In the genomic region with DNA sequence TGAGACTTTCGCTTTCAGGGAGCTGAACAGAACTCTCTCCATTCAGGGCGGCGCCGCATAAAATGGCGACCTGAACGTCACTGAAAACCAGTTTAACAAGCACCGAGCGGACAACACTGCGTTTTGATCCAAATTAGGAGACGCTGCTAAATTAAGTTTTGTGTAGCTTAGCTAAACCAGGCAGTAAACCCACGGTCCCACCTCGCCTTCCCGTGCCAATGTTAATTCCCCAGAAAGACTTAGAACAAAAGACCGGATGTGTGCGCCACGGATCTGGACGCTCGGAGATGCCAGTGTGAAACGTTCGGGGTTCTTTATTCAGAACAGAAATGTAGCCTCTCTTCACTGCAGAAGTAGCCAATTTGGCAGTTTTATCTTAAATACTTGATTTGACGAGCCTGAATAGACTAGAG, we compare ENCODE assay signal across 8 mouse cellular contexts. TPM values are rescaled to one million over a fixed set of nuclear protein-coding genes. Genes with fewer than 3 reads are reported as not detected.
A peak's percentile ranks its signal among the peaks of the same experiment; 100 is the strongest.
DNase-seq lines count a peak whose midpoint lies in the region; ATAC-seq and TF ChIP-seq lines count a peak whose summit lies in the region.

No protein-coding gene starts in this region.

- no peak for ATAC-seq in embryonic facial prominence, embryonic 15.5 days (ENCODE audit: insufficient number of reproducible peaks, low FRiP score, low TSS enrichment, low read depth)
- ATAC-seq in heart, embryonic 11.5 days (replicated peaks; ENCODE audit: insufficient number of reproducible peaks, low FRiP score, low TSS enrichment), result no peak
- no peak for ATAC-seq in kidney, embryonic 16.5 days (ENCODE audit: low FRiP score, low TSS enrichment)
- ATAC-seq in liver, embryonic 14.5 days (ENCODE audit: insufficient read depth), result peak; percentile 4; the same call in 1 of the 2 replicates
- ATAC-seq in stomach, embryonic 16.5 days (ENCODE audit: insufficient read depth, low FRiP score), result no peak

- no peaks in the 10 kb centered on the region for H3K36me3 ChIP-seq in embryonic facial prominence, embryonic 15.5 days
- no peaks in the 10 kb centered on the region for H3K36me3 ChIP-seq in heart, embryonic 11.5 days (ENCODE audit: control insufficient read depth, insufficient read depth, low read length)
- no peaks in the 10 kb centered on the region for H3K36me3 ChIP-seq in kidney, embryonic 16.5 days (ENCODE audit: insufficient read depth, low read length)
- no peaks in the 10 kb centered on the region for H3K36me3 ChIP-seq in liver, embryonic 14.5 days (replicated peaks; ENCODE audit: control insufficient read depth, insufficient read depth, low read depth)
- no peaks in the 10 kb centered on the region for H3K36me3 ChIP-seq in stomach, embryonic 16.5 days (ENCODE audit: control insufficient read depth, insufficient read depth, low read length)

- no peak for TF ChIP-seq EP300 in liver, embryonic 14.5 days (IDR thresholded peaks at IDR 0.05; ENCODE audit: low read depth)

- DNase-seq in cerebellum, postnatal 14 days, result peak; percentile 48 to 61
- no peak for DNase-seq in cerebellum, adult 11-12 months
- peak in 1 of 3 experiments; percentile 85 for DNase-seq in liver, embryonic 14.5 days (ENCODE audit: low read depth in 3 of 3, low spot score in 3 of 3)
- DNase-seq in neural tube, embryonic 10.5 days (ENCODE audit: extremely low spot score, low spot score), result peak; percentile 80

- peak overlapping the region; percentile 72 for H3K4me2 ChIP-seq in embryonic facial prominence, embryonic 15.5 days (replicated peaks)
- peak overlapping the region; percentile 69 for H3K4me2 ChIP-seq in heart, embryonic 11.5 days
- peak overlapping the region; percentile 83 for H3K4me2 ChIP-seq in kidney, embryonic 16.5 days (replicated peaks; ENCODE audit: low read depth, low read length)
- peak overlapping the region; percentile 94 for H3K4me2 ChIP-seq in liver, embryonic 14.5 days (ENCODE audit: low read depth)
- H3K4me2 ChIP-seq in stomach, embryonic 16.5 days (ENCODE audit: low read depth, low read length), result peak overlapping the region; percentile 85

- TF ChIP-seq CTCF in liver, embryonic 14.5 days (IDR thresholded peaks at IDR 0.05; ENCODE audit: low read depth), result no peak

- peak overlapping the region; percentile 52 for H3K9ac ChIP-seq in embryonic facial prominence, embryonic 15.5 days
- H3K9ac ChIP-seq in heart, embryonic 11.5 days (ENCODE audit: low read depth, low read length), result peak overlapping the region; percentile 80
- peak overlapping the region; percentile 88 for H3K9ac ChIP-seq in kidney, embryonic 16.5 days (replicated peaks; ENCODE audit: low read length)
- peak overlapping the region; percentile 87 for H3K9ac ChIP-seq in liver, embryonic 14.5 days (replicated peaks)
- H3K9ac ChIP-seq in stomach, embryonic 16.5 days (ENCODE audit: low read length), result peak overlapping the region; percentile 71

- peak overlapping the region; percentile 97 for H3K27ac ChIP-seq in embryonic facial prominence, embryonic 15.5 days (replicated peaks)
- peak overlapping the region; percentile 96 for H3K27ac ChIP-seq in heart, embryonic 11.5 days (ENCODE audit: low read depth, low read length)
- H3K27ac ChIP-seq in kidney, embryonic 16.5 days (ENCODE audit: low read length), result peak overlapping the region; percentile 95
- peak overlapping the region; percentile 88 for H3K27ac ChIP-seq in liver, embryonic 14.5 days
- peak overlapping the region; percentile 97 for H3K27ac ChIP-seq in stomach, embryonic 16.5 days (ENCODE audit: low read length)

- H3K27me3 ChIP-seq in embryonic facial prominence, embryonic 15.5 days, result no peaks in the 10 kb centered on the region
- no peaks in the 10 kb centered on the region for H3K27me3 ChIP-seq in heart, embryonic 11.5 days (ENCODE audit: control insufficient read depth, insufficient read depth, low read length)
- no peaks in the 10 kb centered on the region for H3K27me3 ChIP-seq in kidney, embryonic 16.5 days (ENCODE audit: insufficient read depth, low read length)
- H3K27me3 ChIP-seq in liver, embryonic 14.5 days (ENCODE audit: control insufficient read depth, insufficient read depth, low read length), result no peaks in the 10 kb centered on the region
- H3K27me3 ChIP-seq in stomach, embryonic 16.5 days (ENCODE audit: control insufficient read depth, insufficient read depth, low read length), result no peaks in the 10 kb centered on the region

- H3K9me3 ChIP-seq in embryonic facial prominence, embryonic 15.5 days (replicated peaks), result no peaks in the 10 kb centered on the region
- H3K9me3 ChIP-seq in heart, embryonic 11.5 days (replicated peaks; ENCODE audit: control insufficient read depth, low read length), result no peaks in the 10 kb centered on the region
- no peaks in the 10 kb centered on the region for H3K9me3 ChIP-seq in kidney, embryonic 16.5 days (ENCODE audit: low read length)
- H3K9me3 ChIP-seq in liver, embryonic 14.5 days (ENCODE audit: control insufficient read depth, low read length), result no peaks in the 10 kb centered on the region
- H3K9me3 ChIP-seq in stomach, embryonic 16.5 days (replicated peaks; ENCODE audit: control insufficient read depth, low read length), result no peaks in the 10 kb centered on the region

- WGBS in embryonic facial prominence, embryonic 15.5 days, result under 1% methylated on average over 21 of the region's 21 CpGs
- WGBS in heart, embryonic 11.5 days (ENCODE audit: insufficient replicate concordance), result under 1% methylated on average over 21 of the region's 21 CpGs
- WGBS in kidney, embryonic 16.5 days, result under 1% methylated on average over 21 of the region's 21 CpGs
- WGBS in liver, embryonic 14.5 days (ENCODE audit: insufficient replicate concordance), result under 1% methylated on average over 21 of the region's 21 CpGs
- under 1% methylated on average over 21 of the region's 21 CpGs for WGBS in stomach, embryonic 16.5 days

- peak overlapping the region; percentile 50 for H3K4me3 ChIP-seq in embryonic facial prominence, embryonic 15.5 days (replicated peaks)
- H3K4me3 ChIP-seq in heart, embryonic 11.5 days (ENCODE audit: low read depth, low read length), result peak overlapping the region; percentile 38
- peak overlapping the region; percentile 46 for H3K4me3 ChIP-seq in kidney, embryonic 16.5 days (ENCODE audit: low read length)
- peak overlapping the region; percentile 55 to 78 for H3K4me3 ChIP-seq in liver, embryonic 14.5 days (ENCODE audit: insufficient read depth in 1 of 2, low read depth in 2 of 2, low read length in 2 of 2)
- peak overlapping the region; percentile 49 for H3K4me3 ChIP-seq in stomach, embryonic 16.5 days (replicated peaks; ENCODE audit: low read length)

- peaks cover 29% of the 10 kb centered on the region for H3K4me1 ChIP-seq in embryonic facial prominence, embryonic 15.5 days
- peaks cover 18% of the 10 kb centered on the region; the same call in 1 of the 2 replicates for H3K4me1 ChIP-seq in heart, embryonic 11.5 days (ENCODE audit: control insufficient read depth, insufficient read depth, low read length)
- H3K4me1 ChIP-seq in kidney, embryonic 16.5 days (ENCODE audit: insufficient read depth, low read length), result peaks cover 35% of the 10 kb centered on the region
- H3K4me1 ChIP-seq in liver, embryonic 14.5 days (replicated peaks; ENCODE audit: control insufficient read depth in 2 of 2, insufficient read depth in 2 of 2, low read length in 1 of 2), result peaks cover 29 to 33% of the 10 kb centered on the region in 2 experiments
- peaks cover 32% of the 10 kb centered on the region for H3K4me1 ChIP-seq in stomach, embryonic 16.5 days (ENCODE audit: control insufficient read depth, insufficient read depth, low read length)

RNA-seq across cellular contexts. Expression of a gene that starts 3.6 kb away (rescaled TPM):
- 86.2 and 107 TPM in 2 replicates for polyA plus RNA-seq in embryonic facial prominence, embryonic 15.5 days (2015; fragmentation: Nextera tagmentation; extraction: Ambion mirVana)
- 42.3 and 51.7 TPM in 2 replicates for polyA plus RNA-seq in heart, embryonic 11.5 days (2014; fragmentation: Nextera tagmentation; extraction: Ambion mirVana)
- 102 TPM in 2 replicates for polyA plus RNA-seq in kidney, embryonic 16.5 days (2015; fragmentation: Nextera tagmentation; extraction: Ambion mirVana)
- polyA plus RNA-seq in liver, embryonic 14.5 days (2012; rRNA removed), result 8.6 and 12.8 TPM in 2 replicates
- polyA plus RNA-seq in liver, embryonic 14.5 days (2014; fragmentation: Nextera tagmentation; extraction: Ambion mirVana), result 152 and 155 TPM in 2 replicates
- 60.7 and 86.3 TPM in 2 replicates for polyA plus RNA-seq in stomach, embryonic 16.5 days (2015; fragmentation: Nextera tagmentation; extraction: Ambion mirVana)

RNA-seq across cellular contexts. Expression of a gene that starts 9.5 kb away (rescaled TPM):
- 5.0 and 6.0 TPM in 2 replicates for polyA plus RNA-seq in embryonic facial prominence, embryonic 15.5 days (2015; fragmentation: Nextera tagmentation; extraction: Ambion mirVana)
- 2.9 and 4.6 TPM in 2 replicates for polyA plus RNA-seq in heart, embryonic 11.5 days (2014; fragmentation: Nextera tagmentation; extraction: Ambion mirVana)
- polyA plus RNA-seq in kidney, embryonic 16.5 days (2015; fragmentation: Nextera tagmentation; extraction: Ambion mirVana), result 6.1 and 6.6 TPM in 2 replicates
- polyA plus RNA-seq in liver, embryonic 14.5 days (2012; rRNA removed), result 20.4 and 27.3 TPM in 2 replicates
- 7.1 and 7.2 TPM in 2 replicates for polyA plus RNA-seq in liver, embryonic 14.5 days (2014; fragmentation: Nextera tagmentation; extraction: Ambion mirVana)
- polyA plus RNA-seq in stomach, embryonic 16.5 days (2015; fragmentation: Nextera tagmentation; extraction: Ambion mirVana), result 6.3 and 6.5 TPM in 2 replicates

RNA-seq across cellular contexts. Expression of a gene that starts 10.9 kb away (rescaled TPM):
- polyA plus RNA-seq in embryonic facial prominence, embryonic 15.5 days (2015; fragmentation: Nextera tagmentation; extraction: Ambion mirVana), result 1.8 and 3.9 TPM in 2 replicates
- polyA plus RNA-seq in heart, embryonic 11.5 days (2014; fragmentation: Nextera tagmentation; extraction: Ambion mirVana), result 0.44 and 1.3 TPM in 2 replicates
- 2.5 and 3.0 TPM in 2 replicates for polyA plus RNA-seq in kidney, embryonic 16.5 days (2015; fragmentation: Nextera tagmentation; extraction: Ambion mirVana)
- polyA plus RNA-seq in liver, embryonic 14.5 days (2012; rRNA removed), result 10.4 and 25.5 TPM in 2 replicates
- polyA plus RNA-seq in liver, embryonic 14.5 days (2014; fragmentation: Nextera tagmentation; extraction: Ambion mirVana), result 4.7 and 5.1 TPM in 2 replicates
- 2.5 TPM in 2 replicates for polyA plus RNA-seq in stomach, embryonic 16.5 days (2015; fragmentation: Nextera tagmentation; extraction: Ambion mirVana)

RNA-seq across cellular contexts. Expression of a gene that starts 11.0 kb away (rescaled TPM):
- 2.8 and 3.7 TPM in 2 replicates for polyA plus RNA-seq in embryonic facial prominence, embryonic 15.5 days (2015; fragmentation: Nextera tagmentation; extraction: Ambion mirVana)
- polyA plus RNA-seq in heart, embryonic 11.5 days (2014; fragmentation: Nextera tagmentation; extraction: Ambion mirVana), result 1.3 and 2.6 TPM in 2 replicates
- polyA plus RNA-seq in kidney, embryonic 16.5 days (2015; fragmentation: Nextera tagmentation; extraction: Ambion mirVana), result 4.3 and 4.4 TPM in 2 replicates
- 15.9 and 35.2 TPM in 2 replicates for polyA plus RNA-seq in liver, embryonic 14.5 days (2012; rRNA removed)
- 3.4 and 4.4 TPM in 2 replicates for polyA plus RNA-seq in liver, embryonic 14.5 days (2014; fragmentation: Nextera tagmentation; extraction: Ambion mirVana)
- 1.7 and 3.0 TPM in 2 replicates for polyA plus RNA-seq in stomach, embryonic 16.5 days (2015; fragmentation: Nextera tagmentation; extraction: Ambion mirVana)

RNA-seq across cellular contexts. Expression of a gene that starts 13.8 kb away (rescaled TPM):
- 6.5 and 8.3 TPM in 2 replicates for polyA plus RNA-seq in embryonic facial prominence, embryonic 15.5 days (2015; fragmentation: Nextera tagmentation; extraction: Ambion mirVana)
- polyA plus RNA-seq in heart, embryonic 11.5 days (2014; fragmentation: Nextera tagmentation; extraction: Ambion mirVana), result 2.3 and 6.5 TPM in 2 replicates
- 8.5 and 9.1 TPM in 2 replicates for polyA plus RNA-seq in kidney, embryonic 16.5 days (2015; fragmentation: Nextera tagmentation; extraction: Ambion mirVana)
- polyA plus RNA-seq in liver, embryonic 14.5 days (2012; rRNA removed), result 42.1 and 55.9 TPM in 2 replicates
- polyA plus RNA-seq in liver, embryonic 14.5 days (2014; fragmentation: Nextera tagmentation; extraction: Ambion mirVana), result 6.9 and 10.2 TPM in 2 replicates
- 16.8 and 17.5 TPM in 2 replicates for polyA plus RNA-seq in stomach, embryonic 16.5 days (2015; fragmentation: Nextera tagmentation; extraction: Ambion mirVana)
